Mouse (Mus musculus) forebrain, embryonic 15.5 days (tissue): ENCODE results near the gene Mical2. TPM values are rescaled to one million over a fixed set of nuclear protein-coding genes. Genes with fewer than 3 reads are reported as not detected.
A peak's percentile ranks its signal among the peaks of the same experiment; 100 is the strongest.

Source experiments
- ATAC-seq: fragments of 200-750 bp; cut with Nextera tagmentation; replicated peaks from 2 replicates; pipeline ENCODE4 v1.8.0; 2017; ENCODE audit warnings: mild to moderate bottlenecking, moderate TSS enrichment, moderate library complexity
- H3K27ac ChIP-seq: fragments of 300-500 bp; sonication (generic); replicated peaks from 2 replicates; pipeline ENCODE4 v1.5.1; 2015; ENCODE audit warnings: mild to moderate bottlenecking, inconsistent platforms
- H3K27me3 ChIP-seq: fragments of 300-500 bp; sonication (generic); 2 replicates; pipeline ENCODE4 v1.6.1; 2015; ENCODE audit warnings: inconsistent platforms
- H3K36me3 ChIP-seq: fragments of 300-500 bp; sonication (generic); 2 replicates; pipeline ENCODE4 v1.6.1; 2015; ENCODE audit warnings: mild to moderate bottlenecking, inconsistent platforms
- H3K4me1 ChIP-seq: fragments of 300-500 bp; sonication (generic); 2 replicates; pipeline ENCODE4 v1.6.1; 2015; ENCODE audit warnings: inconsistent platforms
- H3K4me2 ChIP-seq: fragments of 300-500 bp; sonication (generic); replicated peaks from 2 replicates; pipeline ENCODE4 v1.6.1; 2015; ENCODE audit warnings: mild to moderate bottlenecking, inconsistent platforms
- H3K4me3 ChIP-seq: fragments of 300-500 bp; sonication (generic); 2 replicates; pipeline ENCODE4 v1.5.1; 2015; ENCODE audit warnings: mild to moderate bottlenecking, inconsistent platforms
- H3K9ac ChIP-seq: fragments of 300-500 bp; sonication (generic); replicated peaks from 2 replicates; pipeline ENCODE4 v1.6.1; 2015; ENCODE audit warnings: mild to moderate bottlenecking, inconsistent platforms
- H3K9me3 ChIP-seq: fragments of 300-500 bp; sonication (generic); 2 replicates; pipeline ENCODE4 v1.6.1; 2016; ENCODE audit warnings: inconsistent platforms
- WGBS: fragments of 180-500 bp; shearing (Covaris S2); methylation state at CpG from one replicate; pipeline ENCODE4 v1.1.7; 2015; ENCODE audit warnings: mixed read lengths; 5-methylcytosine and 5-hydroxymethylcytosine counted together
- polyA plus RNA-seq: library from polyadenylated mRNA; unstranded; fragments of >200 nt; fragmentation: Nextera tagmentation; extraction: Ambion mirVana; gene quantifications from 2 replicates; pipeline ENCODE4 v1.2.1, GENCODE M21; 2015

Mical2 gene
- polyA plus RNA-seq, 1 experiment from 2014 or later, result 7.0 TPM

DNA sequence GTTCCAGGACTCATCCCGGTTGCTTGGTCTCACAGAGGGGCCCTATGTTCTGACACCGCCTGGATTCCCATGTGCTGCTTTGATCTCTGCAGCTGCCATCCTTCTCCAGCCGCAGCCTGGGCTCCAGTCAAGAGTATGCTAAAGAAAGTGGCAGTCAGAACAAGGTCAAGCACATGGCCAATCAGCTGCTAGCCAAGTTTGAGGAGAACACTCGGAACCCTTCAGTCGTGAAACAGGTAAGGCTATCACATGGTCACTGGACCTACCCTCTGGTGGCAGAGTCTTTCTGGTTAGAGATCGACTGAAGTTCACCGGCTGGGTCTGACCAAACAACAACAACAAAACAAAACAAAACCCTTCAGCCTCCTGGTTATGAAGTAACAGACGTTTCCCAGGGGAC is 106.1 kb downstream of the Mical2 start:
- Histone ChIP-seq H3K36me3 (no peaks in the 10 kb centered on the region), H3K4me1 (no peaks in the 10 kb centered on the region), H3K27ac (no peak overlapping the region), H3K4me3 (no peak overlapping the region), H3K9me3 (no peaks in the 10 kb centered on the region), H3K27me3 (no peaks in the 10 kb centered on the region), H3K4me2 (no peak overlapping the region), H3K9ac (no peak overlapping the region)
- ATAC-seq, result no peak
- WGBS, result 83% methylated on average over 8 of the region's 8 CpGs

DNA sequence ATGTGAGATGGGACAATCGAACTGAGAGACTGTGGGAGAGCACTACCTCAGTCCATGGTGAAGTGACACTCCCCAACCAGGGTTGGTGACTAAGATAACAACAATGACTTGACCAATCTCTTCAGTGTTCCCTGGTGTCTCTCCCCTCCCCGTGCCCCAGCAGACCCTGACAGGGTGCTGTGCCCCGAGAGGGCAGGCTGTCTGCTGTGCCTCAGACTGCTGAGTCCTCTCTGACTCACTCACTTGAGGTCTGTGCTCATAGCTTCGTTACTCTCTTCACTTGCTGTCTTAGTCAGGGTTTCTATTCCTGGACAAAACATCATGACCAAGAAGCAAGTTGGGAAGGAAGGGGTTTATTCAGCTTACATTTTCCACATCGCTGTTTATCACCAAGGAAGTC is 106.8 kb downstream of the Mical2 start:
- H3K9me3 ChIP-seq, result no peaks in the 10 kb centered on the region
- no peaks in the 10 kb centered on the region for H3K36me3 ChIP-seq
- no peak for ATAC-seq
- no peak overlapping the region for H3K4me3 ChIP-seq
- 80% methylated on average over 5 of the region's 5 CpGs for WGBS
- H3K27me3 ChIP-seq, result no peaks in the 10 kb centered on the region
- H3K4me2 ChIP-seq, result no peak overlapping the region
- H3K27ac ChIP-seq, result no peak overlapping the region
- no peaks in the 10 kb centered on the region for H3K4me1 ChIP-seq
- no peak overlapping the region for H3K9ac ChIP-seq

GRCm38 (mm10) chr7:112333404-112333803 is 107.7 kb downstream of the Mical2 start:
- Histone ChIP-seq H3K4me1 (no peaks in the 10 kb centered on the region), H3K9ac (no peak overlapping the region), H3K36me3 (no peaks in the 10 kb centered on the region), H3K9me3 (no peaks in the 10 kb centered on the region), H3K4me3 (no peak overlapping the region), H3K4me2 (no peak overlapping the region), H3K27ac (no peak overlapping the region), H3K27me3 (no peaks in the 10 kb centered on the region)
- WGBS, result 74% methylated on average over 7 of the region's 7 CpGs
- no peak for ATAC-seq

DNA sequence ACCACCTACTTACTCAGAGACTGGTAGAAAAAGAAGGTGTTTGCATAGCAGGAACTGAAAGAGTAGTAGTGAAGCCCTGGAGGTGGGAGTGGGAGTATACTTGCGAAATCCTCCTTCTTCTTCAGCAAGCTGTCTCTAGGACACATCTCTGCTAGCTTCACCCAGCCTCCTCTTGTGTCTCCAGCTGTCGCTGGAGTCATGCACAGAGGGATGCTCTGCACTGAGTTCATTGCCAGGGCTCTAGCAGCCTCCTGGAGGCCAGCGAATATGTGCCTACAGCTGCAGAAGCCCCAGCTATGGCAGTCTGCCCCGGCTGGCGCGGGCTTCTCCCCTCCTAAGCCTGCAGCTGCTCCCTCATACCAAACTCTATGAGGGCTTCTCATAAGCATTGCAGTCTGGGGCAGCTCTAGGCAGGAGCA is 110.6 kb downstream of the Mical2 start:
- Histone ChIP-seq H3K27ac (peak overlapping the region; percentile 48; the same call in 1 of the 2 replicates), H3K4me2 (no peak overlapping the region)
- ATAC-seq, result peak; percentile 38; the same call in 1 of the 2 replicates

DNA sequence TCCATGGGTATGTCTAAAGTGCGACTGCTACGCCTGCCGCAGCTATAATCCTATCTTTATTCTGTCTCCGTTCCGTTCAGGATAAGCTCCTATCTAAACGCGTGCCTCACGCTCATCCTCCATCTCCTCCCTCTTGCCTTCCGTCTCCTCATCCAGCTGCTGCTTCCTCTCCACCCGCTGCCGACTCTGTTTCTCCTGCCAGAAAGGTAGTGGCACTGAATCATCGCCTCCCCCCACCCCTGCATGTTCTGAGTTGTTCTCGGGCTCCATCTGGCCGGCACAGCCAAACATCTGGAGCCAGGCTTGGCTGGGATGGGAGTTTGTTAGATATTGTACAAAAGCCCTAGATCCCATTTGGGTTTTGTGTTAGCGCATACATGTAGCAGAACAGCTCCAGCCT is 111.1 kb downstream of the Mical2 start:
- Histone ChIP-seq H3K9ac (no peak overlapping the region), H3K27ac (peak overlapping the region; percentile 48; the same call in 1 of the 2 replicates), H3K36me3 (no peaks in the 10 kb centered on the region), H3K27me3 (no peaks in the 10 kb centered on the region), H3K4me3 (no peak overlapping the region), H3K9me3 (no peaks in the 10 kb centered on the region), H3K4me2 (no peak overlapping the region), H3K4me1 (no peaks in the 10 kb centered on the region)
- 83% methylated on average over 15 of the region's 15 CpGs for WGBS
- ATAC-seq, result no peak

More for the DNA sequence above, 110.6 kb downstream of the Mical2 start:
- no peaks in the 10 kb centered on the region for H3K4me1 ChIP-seq
- no peaks in the 10 kb centered on the region for H3K27me3 ChIP-seq
- H3K9me3 ChIP-seq, result no peaks in the 10 kb centered on the region
- WGBS, result 79% methylated on average over 6 of the region's 6 CpGs
- no peak overlapping the region for H3K9ac ChIP-seq
- H3K36me3 ChIP-seq, result no peaks in the 10 kb centered on the region
- H3K4me3 ChIP-seq, result no peak overlapping the region

- H3K9me3 ChIP-seq, result no peaks in the 10 kb centered on the region
- no peak overlapping the region for H3K4me3 ChIP-seq
- no peak overlapping the region for H3K9ac ChIP-seq
- no peak overlapping the region for H3K4me2 ChIP-seq
- H3K4me1 ChIP-seq, result no peaks in the 10 kb centered on the region
- H3K27me3 ChIP-seq, result no peaks in the 10 kb centered on the region
- ATAC-seq, result no peak
- no peak overlapping the region for H3K27ac ChIP-seq
- H3K36me3 ChIP-seq, result no peaks in the 10 kb centered on the region
- 84% methylated on average over 5 of the region's 5 CpGs for WGBS
These were observed 112.1 kb downstream of the Mical2 start for GRCm38 (mm10) chr7:112337736-112338135.

DNA sequence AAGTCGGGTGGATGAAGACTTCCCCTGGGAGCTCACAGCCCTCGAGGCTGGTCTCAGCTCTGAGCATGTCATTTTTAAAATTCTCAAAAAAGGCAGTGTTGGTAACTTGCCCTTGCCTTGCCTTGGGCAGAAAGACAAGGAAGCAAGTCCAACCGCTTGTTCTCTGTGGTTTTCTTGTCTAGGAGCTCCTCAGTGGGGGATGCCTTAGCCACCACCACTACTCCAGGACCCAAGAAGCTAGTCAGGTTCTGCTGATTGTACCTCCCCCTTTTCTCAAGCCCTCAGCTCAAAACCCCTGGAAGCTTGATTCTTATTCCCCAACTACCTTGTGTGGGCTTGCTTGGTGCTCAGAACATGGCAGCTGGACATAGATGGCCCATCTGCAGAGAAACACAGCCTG is 115.4 kb downstream of the Mical2 start:
- no peak for ATAC-seq
- Histone ChIP-seq H3K9me3 (no peaks in the 10 kb centered on the region), H3K27me3 (no peaks in the 10 kb centered on the region), H3K4me1 (no peaks in the 10 kb centered on the region), H3K4me3 (no peak overlapping the region), H3K9ac (no peak overlapping the region), H3K4me2 (no peak overlapping the region), H3K36me3 (no peaks in the 10 kb centered on the region), H3K27ac (no peak overlapping the region)
- WGBS, result 83% methylated on average over 3 of the region's 3 CpGs

DNA sequence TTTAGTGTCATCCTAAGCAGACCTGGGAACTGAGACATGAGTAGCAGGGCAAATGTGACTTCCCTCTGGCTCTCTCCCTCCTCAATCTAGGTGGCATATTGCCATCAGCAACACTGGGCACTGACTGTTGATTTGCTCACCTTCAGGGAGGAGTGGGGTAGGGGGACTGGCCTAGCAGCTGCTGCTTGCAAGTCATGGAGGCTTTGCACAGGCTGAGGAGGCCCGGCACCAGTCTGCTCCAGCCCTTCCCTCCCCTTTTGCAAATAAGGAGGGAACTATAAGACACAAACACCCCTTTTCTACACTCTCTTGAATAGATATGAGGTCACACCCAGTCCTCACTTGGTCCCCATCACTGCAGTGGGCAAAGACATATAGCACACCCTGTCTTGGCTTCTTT is 120.0 kb downstream of the Mical2 start:
- ATAC-seq, result no peak
- no peaks in the 10 kb centered on the region for H3K36me3 ChIP-seq
- 76% methylated on average over 1 of the region's 1 CpGs for WGBS
- H3K27me3 ChIP-seq, result no peaks in the 10 kb centered on the region
- no peak overlapping the region for H3K9ac ChIP-seq
- H3K4me1 ChIP-seq, result no peaks in the 10 kb centered on the region
- no peak overlapping the region for H3K4me3 ChIP-seq
- no peak overlapping the region for H3K27ac ChIP-seq
- no peaks in the 10 kb centered on the region for H3K9me3 ChIP-seq
- H3K4me2 ChIP-seq, result no peak overlapping the region

DNA sequence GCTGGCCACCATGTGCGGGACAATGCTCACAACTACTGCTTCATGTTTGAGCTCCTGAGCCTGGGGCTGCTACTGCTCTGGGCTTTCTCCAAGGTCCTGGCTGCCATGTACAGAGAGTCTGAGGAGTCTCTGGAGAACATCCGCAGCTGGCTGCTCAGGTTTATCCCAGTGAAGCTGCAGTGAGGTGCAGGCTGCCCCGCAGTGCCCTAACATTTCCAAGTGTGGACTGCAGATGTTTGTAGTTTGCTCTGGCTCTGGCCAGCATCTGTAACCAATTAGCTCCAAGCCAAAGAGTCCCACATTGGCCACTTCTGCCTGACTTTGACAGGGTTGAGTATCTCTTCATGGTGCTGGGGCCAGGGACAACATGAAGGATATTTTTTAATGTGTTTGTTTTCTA is 125.9 kb downstream of the Mical2 start:
- no peak for ATAC-seq
- Histone ChIP-seq H3K36me3 (no peaks in the 10 kb centered on the region), H3K4me1 (peaks cover 17% of the 10 kb centered on the region), H3K9ac (no peak overlapping the region), H3K4me3 (no peak overlapping the region), H3K27ac (no peak overlapping the region), H3K4me2 (no peak overlapping the region), H3K9me3 (no peaks in the 10 kb centered on the region), H3K27me3 (no peaks in the 10 kb centered on the region)
- 89% methylated on average over 3 of the region's 3 CpGs for WGBS

DNA sequence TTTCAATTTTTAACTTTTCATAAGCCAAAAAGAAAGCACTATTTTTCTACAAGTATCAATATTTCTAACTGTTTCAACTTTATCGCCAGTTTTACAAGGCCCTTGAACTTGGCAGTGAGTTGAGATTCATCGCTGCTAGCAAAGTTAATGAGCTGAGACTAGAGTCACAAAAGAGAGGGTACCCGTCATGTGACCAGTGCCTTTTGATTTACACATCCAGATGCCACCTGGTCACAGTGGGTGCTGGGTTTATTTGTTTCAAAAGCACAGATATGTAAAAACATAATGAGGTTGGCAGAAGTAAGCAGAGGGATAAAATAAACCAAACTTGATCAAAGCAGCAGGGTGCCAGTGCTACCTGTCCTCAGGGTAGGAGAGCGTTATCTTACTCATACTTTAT is 126.3 kb downstream of the Mical2 start:
- 47% methylated on average over 4 of the region's 4 CpGs for WGBS
- Histone ChIP-seq H3K4me1 (peaks cover 17% of the 10 kb centered on the region), H3K9me3 (no peaks in the 10 kb centered on the region), H3K4me2 (no peak overlapping the region), H3K4me3 (no peak overlapping the region), H3K9ac (no peak overlapping the region), H3K27ac (no peak overlapping the region), H3K27me3 (no peaks in the 10 kb centered on the region), H3K36me3 (no peaks in the 10 kb centered on the region)
- no peak for ATAC-seq

DNA sequence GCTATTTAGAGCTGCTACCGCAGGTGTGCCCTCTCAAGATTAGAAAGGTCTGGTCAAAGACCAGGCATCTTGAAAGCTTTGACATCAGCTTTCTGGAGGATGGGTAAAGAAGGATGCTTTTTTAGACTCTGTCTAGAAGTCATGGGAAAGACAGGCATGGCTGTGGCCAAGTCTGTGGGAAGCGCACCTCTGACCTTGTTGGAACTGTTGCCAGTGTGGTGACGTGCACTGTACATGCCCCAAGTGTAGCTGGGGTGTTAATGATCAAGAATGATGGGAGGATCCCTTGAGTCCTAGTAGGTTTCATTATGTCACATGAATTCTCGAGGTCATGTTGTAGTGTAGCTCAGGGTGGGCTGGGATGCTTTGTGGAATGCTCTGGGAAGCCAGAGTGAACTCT is 127.4 kb downstream of the Mical2 start:
- Histone ChIP-seq H3K27ac (no peak overlapping the region), H3K27me3 (no peaks in the 10 kb centered on the region), H3K4me2 (no peak overlapping the region), H3K9me3 (no peaks in the 10 kb centered on the region), H3K36me3 (no peaks in the 10 kb centered on the region), H3K4me1 (peaks cover 17% of the 10 kb centered on the region), H3K4me3 (no peak overlapping the region), H3K9ac (no peak overlapping the region)
- WGBS, result 84% methylated on average over 4 of the region's 4 CpGs
- no peak for ATAC-seq

DNA sequence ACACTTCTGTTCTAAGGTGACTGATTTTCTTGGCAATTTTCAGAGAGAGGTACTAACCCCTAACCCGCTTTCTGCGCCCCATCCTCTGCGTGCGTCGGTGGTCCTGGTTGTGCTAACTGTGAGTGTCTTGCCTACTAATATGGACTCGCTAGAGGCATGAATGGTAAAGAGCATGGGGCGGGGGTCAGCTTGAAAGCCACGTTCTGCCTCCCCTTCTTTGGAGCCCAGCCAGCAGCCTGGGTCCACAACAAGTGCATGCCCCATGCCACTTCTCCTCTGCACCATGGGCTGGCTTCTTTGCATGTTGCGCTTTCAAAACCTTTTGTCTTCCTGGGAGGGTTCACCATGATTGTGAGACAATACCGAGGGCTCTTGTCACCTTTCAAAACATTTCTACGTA is 128.3 kb downstream of the Mical2 start:
- 39% methylated on average over 11 of the region's 11 CpGs for WGBS
- H3K27me3 ChIP-seq, result no peaks in the 10 kb centered on the region
- no peak overlapping the region for H3K27ac ChIP-seq
- no peaks in the 10 kb centered on the region for H3K36me3 ChIP-seq
- no peaks in the 10 kb centered on the region for H3K9me3 ChIP-seq
- no peak overlapping the region for H3K4me2 ChIP-seq
- H3K4me3 ChIP-seq, result no peak overlapping the region
- H3K4me1 ChIP-seq, result peaks cover 17% of the 10 kb centered on the region
- H3K9ac ChIP-seq, result no peak overlapping the region
- 0 out of 2 replicates have a peak, but pooled peaks have one; percentile 17 for ATAC-seq

DNA sequence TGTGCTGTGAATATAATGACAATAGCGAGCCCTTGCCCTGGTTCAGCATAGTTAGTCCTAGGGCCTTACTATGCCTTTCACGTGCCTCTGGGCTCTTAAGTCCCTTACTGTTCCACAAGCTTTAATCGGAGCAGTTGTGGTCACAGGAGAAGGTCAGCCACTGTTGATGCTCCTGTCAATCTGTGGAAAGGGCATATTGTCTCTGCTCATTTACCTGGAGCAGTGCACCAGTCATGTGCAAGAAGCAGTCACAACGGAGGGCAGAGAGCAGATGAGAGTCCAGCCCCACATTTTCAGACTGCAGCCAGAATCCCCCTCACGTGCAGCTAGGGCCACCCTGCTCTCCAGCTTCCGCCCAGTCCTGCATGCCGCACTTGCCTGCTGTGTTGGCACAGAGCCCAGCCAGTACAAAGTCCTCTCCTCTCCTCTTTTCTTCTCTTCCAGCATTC is 128.9 kb downstream of the Mical2 start:
- Histone ChIP-seq H3K4me2 (no peak overlapping the region), H3K4me3 (no peak overlapping the region), H3K9ac (no peak overlapping the region), H3K27me3 (no peaks in the 10 kb centered on the region), H3K36me3 (no peaks in the 10 kb centered on the region), H3K27ac (peak overlapping the region; percentile 55), H3K9me3 (no peaks in the 10 kb centered on the region), H3K4me1 (peaks cover 17% of the 10 kb centered on the region)
- peak; percentile 84 for ATAC-seq
- 4% methylated on average over 7 of the region's 7 CpGs for WGBS
